Mouse (Mus musculus) thymus, postnatal 0 days (tissue): ENCODE data around the gene Bcat1. TPM values are rescaled to one million over a fixed set of nuclear protein-coding genes. Genes with fewer than 3 reads are reported as not detected.

ENCODE experiments used
- DNase-seq: peaks from one replicate; pipeline ENCODE4 v3.0.0-alpha.2; 2015; ENCODE audit warnings: low spot score
- polyA plus RNA-seq: library from polyadenylated mRNA; unstranded; fragments of >200 nt; fragmentation: Nextera tagmentation; extraction: Ambion mirVana; gene quantifications from 2 replicates; pipeline ENCODE4 v1.2.1, GENCODE M21; 2015

Gene Bcat1
- polyA plus RNA-seq = 8.9 and 11.8 TPM in 2 replicates

DNA sequence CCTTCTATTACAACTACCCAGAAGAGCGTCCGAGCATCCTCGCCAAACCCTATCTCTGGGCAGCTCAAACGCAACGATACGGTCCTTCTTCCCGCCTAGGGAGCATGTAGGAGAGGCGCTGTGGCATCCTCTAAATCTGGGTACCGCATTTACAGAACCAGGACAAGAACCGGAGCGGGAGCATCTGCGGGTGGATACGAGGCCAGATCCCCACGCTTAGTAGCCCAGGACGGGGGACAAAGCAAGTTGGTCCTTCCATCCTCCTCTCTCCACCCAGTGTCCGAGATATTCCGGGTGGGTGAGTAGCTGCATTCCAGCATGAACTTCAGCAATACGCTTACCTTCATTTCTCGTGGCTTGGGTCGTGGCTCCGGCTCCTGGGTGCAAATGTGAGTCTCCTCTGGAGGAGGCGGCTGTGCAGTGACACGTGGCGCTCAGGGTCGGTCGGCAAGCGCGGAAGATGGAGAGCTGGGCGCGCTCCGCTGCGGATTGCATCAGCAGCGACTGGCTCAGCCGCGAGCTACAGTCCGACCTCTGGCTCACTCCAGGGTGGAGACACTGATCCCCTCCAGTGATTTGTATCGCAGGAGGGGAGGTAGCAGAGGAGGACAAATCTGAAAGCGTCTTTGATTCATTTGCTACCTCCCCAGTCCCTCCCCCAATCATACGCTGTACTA lies at the start of gene Bcat1:
Gene Bcat1 (minus strand): TSS at position 637 of the 677 bp plus-strand sequence.
- DNase-seq = peak; percentile 42

DNA sequence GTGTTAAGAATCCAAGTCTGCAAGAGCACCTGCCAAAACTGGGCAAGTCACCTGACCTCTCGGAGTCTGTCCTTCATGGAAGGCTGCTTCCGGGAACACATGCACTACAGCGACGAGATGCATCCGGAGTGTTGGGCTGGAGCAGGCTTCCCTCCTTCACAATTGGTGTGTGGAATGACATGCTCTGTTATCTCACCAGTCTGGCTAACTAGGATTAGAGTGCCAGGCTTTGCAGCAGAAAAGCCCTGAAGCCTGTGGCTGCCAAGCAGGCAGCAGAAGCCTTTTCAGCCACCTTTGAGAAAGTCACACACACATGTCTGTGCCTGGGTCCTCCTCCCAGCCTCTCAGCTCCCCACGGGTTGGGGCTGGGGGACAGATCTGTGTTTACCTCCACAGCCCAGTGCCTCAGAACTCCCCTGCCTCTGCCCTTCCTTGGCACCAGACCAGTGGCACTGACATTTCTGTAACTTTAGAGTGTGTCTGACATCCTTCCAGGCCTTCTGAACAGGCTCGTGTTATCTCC lies 49.7 kb upstream of the Bcat1 start:
- no peak for DNase-seq

DNA sequence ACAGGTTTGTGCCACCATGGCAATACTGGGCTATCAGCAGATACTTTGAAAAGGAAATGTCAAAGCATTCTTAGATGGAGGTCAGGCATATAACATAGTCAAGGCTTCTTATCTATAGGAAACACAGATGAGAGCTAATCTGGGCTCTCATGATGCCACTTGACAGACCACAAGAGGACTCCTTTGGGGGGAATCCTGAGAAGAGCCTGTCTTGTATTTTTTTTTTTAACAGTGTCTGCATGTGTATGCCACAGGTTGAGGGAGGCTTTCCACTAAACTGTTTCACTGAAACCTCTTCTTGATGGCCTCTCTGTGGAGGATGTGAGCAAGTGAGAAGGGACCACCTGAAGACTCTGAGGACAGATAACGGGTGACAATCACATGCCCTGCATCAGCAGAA lies 48.6 kb upstream of the Bcat1 start:
- no peak for DNase-seq

GRCm38 (mm10) chr6:145123136-145124060 lies 47.4 kb upstream of the Bcat1 start:
- peak; percentile 41 for DNase-seq

GRCm38 (mm10) chr6:145122423-145123059 lies 46.6 kb upstream of the Bcat1 start:
- peak; percentile 38 for DNase-seq

- peak; percentile 80 for DNase-seq
These were observed 45.8 kb upstream of the Bcat1 start for GRCm38 (mm10) chr6:145121590-145122420.

- peak; percentile 88 for DNase-seq
These were observed 45.0 kb upstream of the Bcat1 start for GRCm38 (mm10) chr6:145120787-145121589.

DNA sequence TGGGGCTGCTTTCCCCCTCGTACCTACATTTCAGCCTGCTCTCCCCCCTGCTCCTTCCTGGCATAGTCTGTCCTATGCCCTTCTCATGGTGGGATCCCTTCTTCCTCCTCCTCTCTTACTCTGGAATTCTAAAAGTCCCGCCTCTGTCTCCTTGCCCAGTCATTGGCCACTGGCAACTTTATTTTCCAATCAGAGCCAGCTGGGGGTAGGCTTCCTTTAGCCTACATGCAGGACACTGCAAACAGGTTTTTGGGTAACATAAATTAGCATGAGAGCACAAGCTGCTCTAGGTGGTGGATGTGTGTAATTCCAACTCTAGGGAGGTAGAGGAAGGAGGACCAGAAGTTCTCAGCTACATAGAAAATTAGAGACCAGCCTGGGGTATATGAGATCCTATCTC lies 44.1 kb upstream of the Bcat1 start:
- no peak for DNase-seq

GRCm38 (mm10) chr6:145116098-145116672 lies 40.2 kb upstream of the Bcat1 start:
- DNase-seq = peak; percentile 58

DNA sequence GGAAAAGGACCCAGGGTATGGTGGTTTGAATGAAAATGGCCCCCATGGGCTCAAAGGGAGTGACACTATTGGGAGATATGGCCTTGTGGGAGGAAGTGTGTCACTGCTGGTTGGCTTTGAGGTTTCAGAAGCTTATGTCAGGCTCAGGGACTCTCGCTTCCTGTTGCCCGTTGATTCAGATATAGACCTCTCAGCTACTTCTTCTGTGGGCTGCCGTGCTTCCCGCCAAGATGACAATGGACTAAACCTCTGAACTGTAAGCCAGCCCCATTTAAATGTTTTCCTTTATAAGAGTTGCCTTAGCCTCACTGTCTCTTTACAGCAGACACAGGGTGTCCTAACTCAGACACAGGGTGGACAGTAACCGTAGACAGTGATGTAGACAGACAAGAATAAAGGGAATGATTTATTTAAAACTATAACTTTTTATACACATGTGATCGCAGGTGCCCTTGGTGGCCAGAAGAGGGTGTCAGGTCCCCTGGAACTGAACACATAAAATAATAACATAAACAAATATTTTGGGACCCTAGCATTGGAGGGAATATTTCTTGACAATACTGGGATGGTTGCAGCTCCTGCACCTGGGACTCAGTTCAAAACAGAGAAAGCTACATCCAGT lies 39.6 kb upstream of the Bcat1 start, which contains the start of gene Lrmp:
Gene Lrmp (plus strand): TSS at position 178 of the 622 bp plus-strand sequence.
- peak; percentile 73 for DNase-seq

DNA sequence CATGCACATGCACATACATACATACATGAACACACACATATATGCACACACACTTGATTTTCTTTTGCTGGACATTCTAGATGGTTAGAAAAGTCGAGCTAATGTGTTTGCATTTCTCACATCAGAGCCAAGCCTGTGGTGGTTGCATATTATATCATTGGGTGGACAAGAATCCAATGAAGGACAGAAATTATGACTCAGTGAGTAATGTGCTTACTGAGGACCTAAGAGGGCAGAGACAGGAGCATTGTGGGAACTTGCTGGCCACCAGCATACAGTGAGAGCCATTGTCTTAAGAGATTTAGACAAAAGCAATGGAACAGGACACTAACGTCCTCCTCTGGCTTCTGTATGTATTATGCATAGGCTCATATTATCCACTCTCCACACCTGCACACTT lies 38.6 kb upstream of the Bcat1 start:
- DNase-seq = no peak

- no peak for DNase-seq
These were observed 36.9 kb upstream of the Bcat1 start for GRCm38 (mm10) chr6:145112865-145113264.

- no peak for DNase-seq
These were observed 34.8 kb upstream of the Bcat1 start for GRCm38 (mm10) chr6:145110786-145111185.

DNA sequence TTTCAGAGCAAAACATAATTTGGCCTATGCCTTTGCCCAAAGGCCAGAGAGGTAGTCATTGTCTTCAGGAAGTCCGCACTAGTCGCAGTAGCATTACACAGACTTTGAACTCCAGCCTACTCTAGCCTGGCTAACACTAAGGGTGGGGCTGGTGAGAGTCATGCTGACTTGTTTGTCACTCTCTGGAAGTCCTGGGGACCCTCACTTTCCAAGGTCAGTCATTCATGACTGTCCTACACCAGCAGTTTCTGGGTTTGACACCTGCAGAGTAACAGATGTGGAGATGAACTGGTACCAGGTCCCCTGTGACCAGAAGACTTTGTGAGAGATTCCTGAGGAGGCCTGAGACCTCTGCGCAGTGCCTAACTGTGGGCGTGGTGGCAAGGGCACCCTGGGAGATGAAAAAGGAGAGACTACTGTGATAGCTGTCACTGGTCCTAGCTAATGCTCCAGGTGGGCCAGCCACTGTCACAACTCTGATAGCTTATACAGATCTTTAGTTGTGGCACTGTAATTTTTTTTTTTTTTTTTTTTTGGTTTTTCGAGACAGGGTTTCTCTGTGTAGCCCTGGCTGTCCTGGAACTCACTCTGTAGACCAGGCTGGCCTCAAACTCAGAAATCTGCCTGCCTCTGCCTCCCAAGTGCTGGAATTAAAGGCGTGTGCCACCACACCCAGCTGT lies 30.3 kb upstream of the Bcat1 start:
- no peak for DNase-seq

- DNase-seq = peak; percentile 32
These were observed 29.5 kb upstream of the Bcat1 start for GRCm38 (mm10) chr6:145105439-145105838.

DNA sequence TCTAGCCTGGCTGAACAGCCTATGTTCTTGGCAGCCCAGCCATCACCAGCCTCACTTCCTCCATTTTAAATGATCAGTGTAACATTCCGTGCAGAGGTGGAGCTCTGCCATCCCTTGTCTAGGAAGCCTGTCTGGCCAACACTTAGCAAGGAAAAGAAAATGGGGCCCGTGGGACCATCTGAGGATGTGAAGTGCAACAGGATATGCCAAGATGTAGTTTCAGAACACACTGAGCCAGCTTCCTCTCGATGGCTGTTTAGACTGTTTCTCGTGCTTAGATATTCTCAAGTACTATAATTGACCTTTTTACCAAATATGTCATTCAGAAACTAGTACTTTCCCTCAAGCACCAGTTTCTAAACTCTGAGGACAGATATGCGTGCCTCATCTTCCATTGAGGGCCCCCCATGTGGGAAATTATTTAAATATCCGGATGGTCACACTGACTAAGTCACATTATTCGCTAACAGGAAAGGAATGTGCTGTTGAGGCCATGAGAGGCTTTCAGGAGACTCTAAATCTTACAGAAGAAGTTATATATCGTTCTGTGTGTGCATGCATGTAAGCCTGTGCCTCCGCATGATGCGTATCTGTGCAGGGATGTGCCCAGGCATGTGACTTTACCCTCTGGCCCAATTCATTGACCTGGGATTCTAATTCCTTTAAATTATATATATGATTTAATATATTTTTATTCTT lies 28.4 kb upstream of the Bcat1 start:
- DNase-seq = peak; percentile 44

GRCm38 (mm10) chr6:145100923-145101322 lies 24.9 kb upstream of the Bcat1 start:
- peak; percentile 56 for DNase-seq

- DNase-seq = no peak
These were observed 18.4 kb upstream of the Bcat1 start for GRCm38 (mm10) chr6:145094431-145094830.
